Mouse (Mus musculus) hindbrain, postnatal 0 days (tissue): Measurements from ENCODE around the gene Rims3. TPM values are rescaled to one million over a fixed set of nuclear protein-coding genes. Genes with fewer than 3 reads are reported as not detected.

ENCODE experiments used
- ATAC-seq: fragments of 200-750 bp; cut with Nextera tagmentation; 2 replicates; pipeline ENCODE4 v1.8.0; 2017; ENCODE audit warnings: mild to moderate bottlenecking, moderate TSS enrichment, moderate library complexity
- DNase-seq: peaks from one replicate; pipeline ENCODE4 v3.0.0-alpha.2; 2015; ENCODE audit warnings: low spot score
- H3K27ac ChIP-seq: fragments of 300-500 bp; sonication (generic); 2 replicates; pipeline ENCODE4 v1.5.1; 2014; ENCODE audit warnings: mild to moderate bottlenecking
- H3K27me3 ChIP-seq: fragments of 300-500 bp; sonication (generic); 2 replicates; pipeline ENCODE4 v1.6.1; 2014; ENCODE audit warnings: low read length, mixed read lengths; ENCODE audit not compliant: insufficient read depth
- H3K36me3 ChIP-seq: fragments of 300-500 bp; sonication (generic); 2 replicates; pipeline ENCODE4 v1.6.1; 2014; ENCODE audit warnings: low read length, mixed read lengths; ENCODE audit not compliant: insufficient read depth
- H3K4me1 ChIP-seq: fragments of 300-500 bp; sonication (generic); 2 replicates; pipeline ENCODE4 v1.6.1; 2014; ENCODE audit warnings: antibody characterized with exemption, low read length, mixed read lengths; ENCODE audit not compliant: insufficient read depth
- H3K4me2 ChIP-seq: fragments of 300-500 bp; sonication (generic); 2 replicates; pipeline ENCODE4 v1.6.1; 2014; ENCODE audit warnings: low read depth, mild to moderate bottlenecking, low read length, moderate library complexity, mixed read lengths
- H3K4me3 ChIP-seq: fragments of 300-500 bp; sonication (generic); 2 replicates; pipeline ENCODE4 v1.5.1; 2014; ENCODE audit warnings: low read length
- H3K9ac ChIP-seq: fragments of 300-500 bp; sonication (generic); replicated peaks from 2 replicates; pipeline ENCODE4 v1.6.1; 2014; ENCODE audit warnings: mild to moderate bottlenecking, low read length, moderate library complexity, mixed read lengths
- H3K9me3 ChIP-seq: fragments of 300-500 bp; sonication (generic); 2 replicates; pipeline ENCODE4 v1.6.1; 2016; ENCODE audit warnings: low read length, mixed read lengths
- CTCF ChIP-seq: IDR thresholded peaks from 2 replicates; pipeline ENCODE4 v1.5.1; 2016; ENCODE audit warnings: antibody characterized with exemption, control low read depth, low read depth
- WGBS: fragments of 180-500 bp; shearing (Covaris S2); extraction: QIAGEN DNeasy Blood & Tissue Kit; methylation state at CpG from one replicate; pipeline ENCODE4 v1.1.7; 2014; 5-methylcytosine and 5-hydroxymethylcytosine counted together
- polyA plus RNA-seq: library from polyadenylated mRNA; unstranded; fragments of >200 nt; fragmentation: Nextera tagmentation; extraction: Ambion mirVana; gene quantifications from 2 replicates; pipeline ENCODE4 v1.2.1, GENCODE M21; 2015
- total RNA-seq: library from RNA; depleted of rRNA; stranded (reverse); fragments of >200 nt; gene quantifications from 2 replicates; pipeline ENCODE4 v1.2.3, GENCODE M21; 2014

Rims3 gene
- total and polyA plus RNA-seq, 2 experiments from 2014 or later = 22.8 to 109 TPM

- DNase-seq = peak; percentile 78
- Histone ChIP-seq H3K36me3 (no peaks in the 10 kb centered on the region), H3K4me1 (peaks cover 13% of the 10 kb centered on the region), H3K27me3 (no peaks in the 10 kb centered on the region), H3K9ac (no peak overlapping the region), H3K4me3 (no peak overlapping the region), H3K4me2 (no peak overlapping the region), H3K9me3 (no peaks in the 10 kb centered on the region), H3K27ac (no peak overlapping the region)
- peak; percentile 83 for ATAC-seq
- WGBS = 24% methylated on average over 5 of the region's 5 CpGs
- no peak for TF ChIP-seq CTCF
These were observed 27.5 kb downstream of the Rims3 start for GRCm38 (mm10) chr4:120882002-120882625.

GRCm38 (mm10) chr4:120885208-120886120, 30.8 kb downstream of the Rims3 start:
- peak; percentile 64 for DNase-seq
- no peak overlapping the region for H3K9ac ChIP-seq

GRCm38 (mm10) chr4:120886131-120886530, 31.5 kb downstream of the Rims3 start:
- Histone ChIP-seq H3K4me1 (peaks cover 13% of the 10 kb centered on the region), H3K4me3 (no peak overlapping the region), H3K27ac (no peak overlapping the region), H3K36me3 (no peaks in the 10 kb centered on the region), H3K27me3 (no peaks in the 10 kb centered on the region), H3K4me2 (no peak overlapping the region), H3K9me3 (no peaks in the 10 kb centered on the region), H3K9ac (no peak overlapping the region)
- 28% methylated on average over 4 of the region's 4 CpGs for WGBS
- TF ChIP-seq CTCF = no peak
- DNase-seq (no peak), ATAC-seq (no peak)

More at GRCm38 (mm10) chr4:120885208-120886120, 30.8 kb downstream of the Rims3 start:
- ATAC-seq = no peak
- no peaks in the 10 kb centered on the region for H3K9me3 ChIP-seq
- H3K36me3 ChIP-seq = no peaks in the 10 kb centered on the region
- 37% methylated on average over 13 of the region's 13 CpGs for WGBS
- no peak overlapping the region for H3K4me2 ChIP-seq
- H3K4me3 ChIP-seq = no peak overlapping the region
- no peak overlapping the region for H3K27ac ChIP-seq
- H3K27me3 ChIP-seq = no peaks in the 10 kb centered on the region
- TF ChIP-seq CTCF = no peak
- H3K4me1 ChIP-seq = peaks cover 13% of the 10 kb centered on the region

GRCm38 (mm10) chr4:120886811-120887210, 32.2 kb downstream of the Rims3 start:
- WGBS = 83% methylated on average over 5 of the region's 5 CpGs
- H3K36me3 ChIP-seq = no peaks in the 10 kb centered on the region
- DNase-seq (no peak), ATAC-seq (no peak)
- TF ChIP-seq CTCF = no peak
- H3K9ac ChIP-seq = no peak overlapping the region
- no peak overlapping the region for H3K4me3 ChIP-seq
- no peaks in the 10 kb centered on the region for H3K9me3 ChIP-seq
- H3K27ac ChIP-seq = no peak overlapping the region
- no peaks in the 10 kb centered on the region for H3K27me3 ChIP-seq
- peaks cover 12% of the 10 kb centered on the region for H3K4me1 ChIP-seq
- no peak overlapping the region for H3K4me2 ChIP-seq

GRCm38 (mm10) chr4:120887381-120888112, 32.9 kb downstream of the Rims3 start:
- peak; percentile 21; the same call in 1 of the 2 replicates for ATAC-seq

GRCm38 (mm10) chr4:120888884-120889283, 34.3 kb downstream of the Rims3 start:
- WGBS = 64% methylated on average over 8 of the region's 8 CpGs
- no peaks in the 10 kb centered on the region for H3K36me3 ChIP-seq
- no peak overlapping the region for H3K27ac ChIP-seq

More at GRCm38 (mm10) chr4:120887381-120888112, 32.9 kb downstream of the Rims3 start:
- Histone ChIP-seq H3K4me3 (no peak overlapping the region), H3K27ac (no peak overlapping the region), H3K9me3 (no peaks in the 10 kb centered on the region), H3K27me3 (no peaks in the 10 kb centered on the region), H3K4me2 (no peak overlapping the region), H3K9ac (no peak overlapping the region), H3K4me1 (peaks cover 5% of the 10 kb centered on the region; the same call in 1 of the 2 replicates), H3K36me3 (no peaks in the 10 kb centered on the region)
- WGBS = 29% methylated on average over 8 of the region's 8 CpGs
- peak; percentile 73 for DNase-seq
- peak; percentile 74 for TF ChIP-seq CTCF

More at GRCm38 (mm10) chr4:120888884-120889283, 34.3 kb downstream of the Rims3 start:
- H3K4me3 ChIP-seq = no peak overlapping the region
- H3K27me3 ChIP-seq = no peaks in the 10 kb centered on the region
- peaks cover 6% of the 10 kb centered on the region; the same call in 1 of the 2 replicates for H3K4me1 ChIP-seq
- H3K9ac ChIP-seq = no peak overlapping the region
- DNase-seq = no peak
- TF ChIP-seq CTCF = no peak
- ATAC-seq = no peak
- no peaks in the 10 kb centered on the region for H3K9me3 ChIP-seq
- no peak overlapping the region for H3K4me2 ChIP-seq
